Mouse (Mus musculus): ENCODE results near the gene Dnal4.

The Dnal4 gene

GRCm38 (mm10) chr15:79733640-79734039 lies 44.0 kb downstream of the Dnal4 start:
- DNase-seq (ENCODE audit: low spot score in 2 of 2), result no peak

- no peak for DNase-seq (ENCODE audit: low spot score in 2 of 2)
These were observed 44.5 kb downstream of the Dnal4 start for GRCm38 (mm10) chr15:79733192-79733591.

GRCm38 (mm10) chr15:79731554-79731953 lies 46.1 kb downstream of the Dnal4 start:
- no peak for DNase-seq (ENCODE audit: low spot score in 2 of 2)

- no peak for DNase-seq (ENCODE audit: low spot score in 2 of 2)
These were observed 48.8 kb downstream of the Dnal4 start for GRCm38 (mm10) chr15:79728731-79729388.

DNA sequence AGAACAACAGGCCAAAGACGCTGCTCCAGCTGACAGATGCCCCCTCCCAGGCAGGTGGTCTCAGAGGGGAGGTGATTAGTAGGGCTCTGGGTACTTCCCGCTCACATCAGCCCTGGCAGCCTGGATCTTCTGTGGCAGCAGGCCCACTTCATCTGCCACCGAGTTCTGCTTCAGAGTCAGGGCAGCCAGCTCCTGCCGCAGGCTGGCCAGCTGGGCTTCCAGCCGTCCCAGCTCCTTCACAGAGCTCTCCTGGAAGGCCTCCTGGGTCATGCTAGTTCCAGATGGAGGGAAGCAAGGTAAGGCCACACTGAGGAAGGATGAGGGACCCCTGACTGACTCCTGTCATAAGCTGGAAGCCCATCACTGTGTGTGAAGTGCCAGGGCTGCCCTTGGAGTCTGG lies 49.3 kb downstream of the Dnal4 start:
- DNase-seq (ENCODE audit: low spot score in 2 of 2), result no peak

GRCm38 (mm10) chr15:79727840-79728239 lies 49.8 kb downstream of the Dnal4 start:
- no peak for DNase-seq (ENCODE audit: low spot score in 2 of 2)

DNA sequence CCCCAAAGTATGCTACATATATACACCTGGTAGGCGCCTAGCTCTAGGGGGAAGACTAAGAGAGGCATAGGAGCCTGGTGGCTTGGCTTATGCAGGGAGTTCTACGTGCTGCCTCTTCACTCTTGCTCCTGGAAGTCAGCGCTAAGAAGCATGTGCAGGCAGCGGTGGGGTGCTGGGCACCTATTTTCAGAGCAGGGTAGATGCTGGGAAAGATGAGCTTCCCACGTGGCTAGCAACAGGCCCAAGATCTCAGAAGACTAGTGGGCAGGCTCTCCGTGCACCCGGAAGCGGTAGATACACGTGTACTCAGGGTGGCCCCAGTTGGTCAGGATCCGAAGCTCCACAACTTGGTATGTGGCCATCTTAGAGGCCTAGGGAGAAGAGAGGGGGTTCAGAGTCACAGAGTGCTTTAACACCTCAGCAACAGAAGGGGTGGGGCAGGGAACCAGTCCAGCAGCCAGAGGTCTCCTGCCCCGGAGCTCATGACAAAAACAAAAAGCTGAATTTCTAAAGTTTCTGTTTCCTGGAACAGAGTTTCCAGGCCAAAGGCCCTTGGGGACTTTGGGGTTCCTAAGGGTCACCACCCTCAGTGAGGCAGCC lies 52.4 kb downstream of the Dnal4 start:
- no peak for DNase-seq (ENCODE audit: low spot score in 2 of 2)

- no peak for DNase-seq (ENCODE audit: low spot score in 2 of 2)
These were observed 54.2 kb downstream of the Dnal4 start for GRCm38 (mm10) chr15:79723439-79723838.

DNA sequence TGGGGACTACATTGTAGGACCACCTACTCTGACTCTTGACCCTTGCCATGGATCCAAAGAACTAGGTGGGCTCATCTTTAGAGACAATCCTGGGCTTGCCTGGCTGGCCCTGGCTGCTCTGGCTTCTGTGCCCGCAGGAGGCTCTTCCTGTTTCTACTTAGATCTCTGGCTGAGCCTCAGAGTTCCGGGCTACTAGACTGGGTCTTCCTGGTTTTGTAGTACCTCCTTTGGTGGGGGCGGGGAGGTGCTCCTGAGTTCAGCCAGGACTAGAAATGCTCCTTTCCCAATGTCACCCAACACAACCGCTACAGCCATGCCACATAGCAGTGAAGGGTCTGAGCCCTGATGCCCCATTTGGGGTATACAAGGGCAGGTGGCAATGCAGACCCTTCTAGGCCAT lies 56.9 kb downstream of the Dnal4 start:
- no peak for DNase-seq (ENCODE audit: low spot score in 2 of 2)

DNA sequence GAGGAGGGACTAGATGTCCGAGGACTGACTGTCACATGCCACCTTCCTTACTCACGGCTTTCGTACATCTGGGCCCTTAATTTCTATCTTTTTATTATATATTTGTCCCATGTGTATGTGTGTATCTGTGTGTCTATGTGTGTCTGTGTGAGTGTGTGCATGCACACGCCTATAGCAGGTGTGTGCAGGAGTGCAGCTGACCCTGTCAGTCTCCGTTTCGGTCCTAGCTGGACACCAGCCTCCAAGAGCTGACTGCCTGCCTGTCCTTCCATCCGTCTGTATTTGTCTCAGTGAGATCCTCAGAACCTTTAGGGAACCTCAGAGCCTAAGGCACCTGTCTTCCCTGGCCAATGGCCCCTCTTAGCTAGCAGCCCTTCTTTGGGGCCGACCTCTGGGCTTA lies 57.4 kb downstream of the Dnal4 start:
- DNase-seq (ENCODE audit: low spot score in 2 of 2), result no peak

GRCm38 (mm10) chr15:79716710-79717109 lies 60.9 kb downstream of the Dnal4 start:
- DNase-seq (ENCODE audit: low spot score in 2 of 2), result no peak

DNA sequence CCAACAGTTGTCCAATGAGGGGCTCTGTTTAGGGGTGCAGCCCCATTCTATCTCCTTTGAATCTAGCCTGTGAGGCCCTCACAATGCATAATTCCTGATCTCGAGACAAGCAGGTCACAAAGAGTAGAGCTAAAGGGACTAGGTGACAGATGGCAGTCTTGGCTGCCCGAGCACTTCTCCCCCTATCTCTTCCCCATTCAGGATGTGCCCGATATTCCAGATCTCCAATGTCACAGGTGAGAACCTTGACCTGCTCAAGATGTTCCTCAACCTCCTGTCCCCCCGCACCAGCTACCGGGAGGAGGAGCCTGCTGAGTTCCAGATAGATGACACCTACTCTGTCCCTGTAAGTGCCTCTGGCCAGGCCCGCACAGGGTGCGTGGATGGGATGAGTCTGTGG lies 62.0 kb downstream of the Dnal4 start:
- DNase-seq (ENCODE audit: low spot score in 2 of 2), result no peak

All from urinary bladder, postnatal 4 days (tissue).